Mouse (Mus musculus): Measurements from ENCODE around the gene Trim80.

Gene Trim80

DNA sequence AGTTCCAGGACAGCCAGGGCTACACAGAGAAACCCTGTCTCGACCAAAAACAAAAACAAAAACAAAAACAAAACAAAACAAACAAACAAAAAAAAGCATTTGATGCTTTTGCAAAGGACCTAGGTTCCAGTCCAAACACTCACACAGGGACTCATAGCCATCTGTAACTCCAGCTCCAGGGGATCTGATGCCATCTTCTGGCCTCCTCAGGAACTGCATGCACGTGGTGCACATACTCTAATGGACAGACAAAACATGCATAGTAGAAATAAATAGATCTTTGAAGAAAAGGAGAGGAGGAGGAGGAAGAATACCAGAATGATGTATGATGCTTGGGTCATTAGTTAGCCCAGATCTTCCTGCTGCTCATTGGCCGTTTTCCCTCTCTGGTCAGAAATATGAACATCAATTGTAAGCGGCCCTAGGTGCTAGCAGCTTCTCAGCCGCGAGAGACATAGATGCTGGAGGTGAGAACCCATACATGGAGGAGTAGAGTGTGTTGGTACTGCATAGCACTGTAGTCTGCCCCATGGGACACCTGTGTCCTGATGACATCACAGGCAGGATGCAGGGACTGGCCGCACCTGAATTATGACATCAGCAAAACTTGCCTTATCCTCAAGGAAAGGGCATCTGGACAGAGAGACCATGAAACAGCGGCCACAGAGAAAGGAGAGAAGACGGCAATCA is at the start of gene Trim80:
TSS of gene Trim80 (plus strand) at position 640 of the 690 bp plus-strand sequence.
- in situ Hi-C loops (cut with MboI, MseI) = loop anchor here (5.0 kb wide), 2 partner anchors 48 to 77 kb away; no protein-coding TSS in a partner anchor

DNA sequence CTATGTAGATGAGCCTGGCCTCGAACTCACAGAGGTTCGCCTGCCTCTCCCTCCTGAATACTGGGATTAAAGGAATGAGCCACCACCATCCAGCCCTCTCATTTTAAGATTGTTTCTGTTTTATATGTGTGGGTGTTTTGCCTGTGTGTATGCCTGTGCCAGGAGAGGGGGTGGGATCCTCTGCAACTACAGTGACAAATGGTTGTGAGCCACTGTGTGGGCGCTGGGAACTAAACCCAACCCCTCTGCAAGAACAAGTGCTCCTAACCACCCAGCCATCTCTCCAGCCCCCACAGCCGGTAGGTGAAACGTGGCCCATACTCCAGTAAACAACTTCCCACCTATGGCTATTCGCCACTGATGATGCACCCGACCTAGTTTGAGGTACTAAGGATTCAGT is 49.0 kb upstream of the Trim80 start:
- in situ Hi-C loops (cut with MboI, MseI) = loop anchor here (5.0 kb wide), 1 partner anchor 51 kb away; the partner anchor contains the start of gene Trim80

DNA sequence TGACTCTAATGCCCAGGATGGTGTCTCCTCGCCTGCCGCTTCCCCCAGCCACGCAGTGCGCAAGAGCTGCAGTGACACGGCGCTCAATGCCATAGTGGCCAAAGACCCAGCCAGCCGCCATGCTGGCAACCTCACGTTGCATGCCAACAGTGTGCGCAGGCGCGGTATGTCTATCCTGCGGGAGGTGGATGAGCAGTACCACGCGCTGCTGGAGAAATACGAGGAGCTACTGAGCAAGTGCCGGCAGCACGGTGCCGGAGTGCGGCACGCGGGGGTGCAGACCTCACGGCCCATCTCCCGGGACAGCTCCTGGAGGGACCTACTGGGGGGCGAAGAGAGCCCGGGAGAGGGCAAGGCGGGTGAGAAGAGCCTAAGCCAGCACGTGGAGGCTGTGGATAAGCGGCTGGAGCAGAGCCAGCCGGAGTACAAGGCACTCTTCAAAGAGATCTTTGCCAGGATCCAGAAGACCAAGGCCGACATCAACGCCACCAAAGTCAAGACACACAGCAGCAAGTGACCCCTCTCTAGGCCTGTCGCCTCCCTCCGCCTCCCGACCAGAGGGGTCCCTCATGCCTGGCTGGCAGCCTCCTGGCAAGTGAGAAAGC is 46.5 kb upstream of the Trim80 start:
- in situ Hi-C loops (cut with MboI, MseI) = loop anchor here (5.0 kb wide), 1 partner anchor 48 kb away; the partner anchor contains the start of gene Trim80

DNA sequence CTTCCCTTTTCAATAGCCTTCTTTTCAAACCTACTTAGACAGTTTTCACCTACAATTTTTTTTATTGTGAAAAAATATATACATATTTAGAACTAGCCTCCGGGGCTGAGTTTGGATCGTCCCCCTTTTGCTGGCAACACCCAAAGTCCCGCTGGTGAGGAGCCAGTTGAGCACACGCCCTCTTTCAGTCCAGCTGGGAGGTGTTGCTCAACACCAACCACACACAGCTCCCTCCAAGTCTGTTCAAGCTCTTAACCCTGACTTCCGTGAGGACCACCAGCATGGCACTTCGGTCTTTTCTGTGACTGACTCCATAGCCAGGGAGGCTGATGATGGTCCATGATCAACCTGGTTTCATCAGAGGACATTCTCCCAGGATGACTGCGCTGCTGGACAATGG is 42.3 kb upstream of the Trim80 start:
- in situ Hi-C loops (cut with MboI, MseI) = no loop called here

DNA sequence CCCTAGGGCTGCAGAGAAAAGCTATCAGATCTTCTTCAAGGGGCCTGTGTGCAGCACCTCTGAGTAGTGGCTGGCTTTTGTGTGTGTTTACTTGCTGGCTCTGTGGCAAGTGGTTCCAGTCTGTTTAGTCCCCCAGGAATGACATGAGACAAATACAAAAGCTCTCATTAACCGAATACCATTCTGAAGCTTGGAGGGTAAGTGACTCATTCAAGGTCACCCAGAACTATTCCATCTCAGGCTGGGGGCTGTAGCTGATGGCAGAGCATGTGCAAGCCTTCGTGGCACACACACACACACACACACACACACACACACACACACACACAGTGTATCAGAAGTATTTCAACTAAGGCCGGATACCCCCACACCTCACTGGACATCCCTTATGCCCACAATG is 40.2 kb upstream of the Trim80 start:
- in situ Hi-C loops (cut with MboI, MseI) = no loop called here

DNA sequence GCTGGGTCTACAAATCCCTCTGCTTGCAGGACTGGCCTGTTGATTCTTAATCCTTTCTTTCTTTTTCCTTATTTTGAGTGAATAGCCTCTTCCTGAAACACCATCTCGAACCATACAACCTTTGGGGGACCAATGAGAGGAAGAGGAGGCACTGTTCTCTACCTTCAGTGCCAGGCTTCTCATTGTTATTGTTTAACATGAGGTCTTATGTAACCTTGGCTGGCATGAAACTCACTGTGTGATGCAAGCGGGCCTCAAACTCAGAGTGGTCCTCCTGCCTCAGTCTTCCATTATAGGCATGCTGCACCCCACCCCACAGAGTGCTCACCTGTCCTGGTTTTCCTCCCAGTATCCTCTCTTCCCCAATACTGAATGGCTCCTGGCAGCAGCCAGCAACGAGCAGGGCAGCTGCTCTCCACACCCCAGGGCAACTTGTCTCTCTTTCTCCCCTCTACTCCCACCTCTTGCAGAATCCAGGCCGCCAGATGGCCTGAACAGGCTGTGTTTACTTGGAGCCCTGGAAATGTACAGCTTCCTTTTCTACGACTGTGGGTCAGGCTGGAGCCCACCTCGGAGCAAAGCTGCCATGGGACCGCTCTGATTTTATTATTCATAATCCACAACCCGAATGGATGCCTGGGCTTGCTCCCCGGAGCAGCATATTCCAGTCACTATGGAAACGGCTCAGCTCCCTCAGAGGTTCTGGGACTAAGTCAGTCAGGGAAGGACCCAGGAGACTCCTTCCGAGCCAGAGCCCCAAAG is 39.5 kb upstream of the Trim80 start:
- in situ Hi-C loops (cut with MboI, MseI) = no loop called here

DNA sequence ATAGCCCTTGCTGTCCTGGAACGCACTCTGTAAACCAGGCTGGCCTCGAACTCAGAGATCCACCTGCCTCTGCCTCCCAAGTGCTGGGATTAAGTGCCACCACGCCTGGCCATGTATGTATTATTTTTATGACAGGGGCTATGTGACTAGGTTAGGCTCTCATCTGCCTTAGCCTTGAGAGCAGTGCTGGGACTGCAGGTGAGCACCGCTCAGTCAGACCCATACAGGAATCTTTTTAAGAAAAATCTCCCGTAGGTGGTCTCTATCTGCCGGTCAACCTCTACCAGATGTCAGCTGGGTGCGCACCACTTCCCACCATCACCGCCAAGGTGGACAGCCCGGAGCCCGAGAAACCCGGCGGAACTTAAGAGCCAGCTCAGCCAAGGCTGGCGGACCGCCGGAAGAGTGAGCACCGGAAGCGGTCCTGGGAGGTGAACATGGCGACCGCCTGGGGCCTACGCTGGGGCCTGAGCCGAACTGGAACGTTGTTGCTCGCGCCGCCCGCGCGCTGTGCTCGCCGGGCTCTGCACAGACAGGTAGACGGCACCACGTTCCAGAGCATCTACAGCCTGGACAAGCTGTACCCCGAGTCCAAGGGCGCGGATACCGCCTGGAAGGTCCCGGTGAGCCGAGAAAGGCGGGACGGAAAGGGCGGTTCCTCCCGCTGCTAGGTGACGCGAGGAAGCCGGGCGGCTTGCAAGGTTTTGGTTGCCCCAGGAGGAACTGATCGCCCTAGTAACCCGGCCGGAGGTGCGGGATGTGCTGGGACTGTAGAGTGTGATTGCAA is 36.8 kb upstream of the Trim80 start, which contains the start of gene Mrpl58:
TSS of gene Mrpl58 (plus strand) at position 415 of the 787 bp plus-strand sequence.
- in situ Hi-C loops (cut with MboI, MseI) = no loop called here

DNA sequence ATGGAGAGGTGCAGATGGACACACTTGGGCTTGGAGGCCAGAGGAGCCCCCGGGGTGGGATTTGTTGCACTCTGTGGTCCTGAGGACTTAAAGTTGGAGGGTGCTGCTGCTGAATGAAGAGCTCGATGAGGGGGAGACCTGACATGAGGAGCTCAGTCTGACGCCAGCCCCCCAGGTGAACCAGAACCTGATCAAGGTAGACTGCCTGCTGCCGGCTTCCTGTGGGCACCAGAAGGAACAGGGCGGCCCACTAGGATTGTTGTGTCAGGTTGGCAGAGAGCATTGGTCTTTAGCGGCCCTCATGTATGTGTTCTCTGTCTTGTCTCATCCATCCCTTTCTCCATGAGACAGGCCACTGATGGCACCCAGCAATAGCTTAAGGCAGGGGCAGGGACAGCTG is 34.6 kb upstream of the Trim80 start:
- in situ Hi-C loops (cut with MboI, MseI) = no loop called here

DNA sequence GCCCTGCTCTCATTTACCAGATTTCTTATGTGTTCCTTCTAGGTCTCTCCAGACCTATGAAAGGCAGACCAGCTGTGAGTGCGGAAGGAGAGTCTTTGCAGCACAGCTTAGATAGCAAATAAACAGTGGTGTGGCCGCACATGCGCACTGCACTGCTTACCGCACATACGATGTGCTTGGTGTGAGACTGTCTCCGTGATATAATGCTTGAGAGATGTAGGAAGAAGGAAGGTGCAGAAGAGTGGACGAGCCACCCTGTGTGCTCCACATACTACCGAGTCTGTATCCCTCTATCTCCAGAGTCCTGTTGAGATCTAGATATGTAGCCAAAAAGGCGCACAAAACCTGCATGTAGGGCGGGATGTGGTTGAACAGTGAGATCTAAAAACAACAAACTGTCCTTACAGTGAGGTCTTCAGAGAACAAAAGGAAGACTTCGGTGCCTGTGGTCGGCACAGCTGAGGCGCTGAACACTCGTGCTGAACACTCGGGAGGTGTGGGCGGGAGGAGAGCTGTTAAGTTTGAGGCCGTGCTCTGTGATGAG is 33.4 kb upstream of the Trim80 start:
- in situ Hi-C loops (cut with MboI, MseI) = no loop called here

DNA sequence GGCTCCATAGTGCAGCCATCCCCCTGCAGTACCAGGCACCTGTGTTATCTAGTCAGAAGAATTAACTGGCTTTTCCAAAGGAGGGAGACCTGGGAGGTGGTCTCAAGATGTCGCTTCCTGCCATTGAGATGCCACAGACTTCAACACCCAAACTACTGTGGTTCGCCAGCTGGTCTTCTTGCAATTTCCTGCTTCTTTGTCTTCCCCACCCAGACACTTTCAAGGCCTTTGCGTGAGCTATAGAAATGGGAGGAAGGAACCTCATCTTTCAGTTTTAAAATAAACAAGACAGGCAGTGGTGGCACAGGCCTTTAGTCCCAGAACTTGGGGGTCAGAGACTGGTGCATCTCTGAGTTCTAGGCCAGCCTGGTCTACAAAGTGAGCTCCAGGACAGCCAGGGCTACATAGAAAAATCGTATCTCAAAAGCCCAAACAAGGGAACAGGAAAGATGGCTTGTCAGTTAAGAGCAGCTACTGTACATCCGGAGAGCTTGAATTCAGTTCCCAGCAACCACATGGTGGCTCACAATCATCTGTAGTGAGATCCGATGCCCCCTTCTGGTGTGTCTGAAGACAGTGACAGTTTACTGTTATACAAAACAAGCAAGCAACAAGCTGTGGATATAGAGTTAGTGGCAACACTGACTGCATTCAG is 32.0 kb upstream of the Trim80 start:
- in situ Hi-C loops (cut with MboI, MseI) = no loop called here

DNA sequence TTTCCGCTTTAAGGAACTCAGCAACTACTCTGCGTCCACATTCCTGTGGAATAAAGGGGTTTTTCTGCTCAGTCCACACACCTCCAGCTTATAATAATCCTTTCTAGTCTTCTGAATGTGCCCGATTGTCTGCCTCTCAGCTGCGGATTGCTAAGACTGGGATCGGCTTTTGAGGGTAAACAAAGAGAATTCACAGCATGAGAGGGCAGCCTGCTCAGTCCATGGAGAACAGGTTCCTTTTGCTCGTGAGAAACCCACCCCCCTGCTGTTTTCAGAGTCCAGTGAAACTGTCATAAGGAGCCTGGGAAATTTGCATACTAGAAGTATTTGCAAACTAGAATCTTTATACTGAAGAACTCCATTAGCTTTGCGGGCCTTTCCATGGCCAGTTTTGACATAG is 30.8 kb upstream of the Trim80 start:
- in situ Hi-C loops (cut with MboI, MseI) = no loop called here

DNA sequence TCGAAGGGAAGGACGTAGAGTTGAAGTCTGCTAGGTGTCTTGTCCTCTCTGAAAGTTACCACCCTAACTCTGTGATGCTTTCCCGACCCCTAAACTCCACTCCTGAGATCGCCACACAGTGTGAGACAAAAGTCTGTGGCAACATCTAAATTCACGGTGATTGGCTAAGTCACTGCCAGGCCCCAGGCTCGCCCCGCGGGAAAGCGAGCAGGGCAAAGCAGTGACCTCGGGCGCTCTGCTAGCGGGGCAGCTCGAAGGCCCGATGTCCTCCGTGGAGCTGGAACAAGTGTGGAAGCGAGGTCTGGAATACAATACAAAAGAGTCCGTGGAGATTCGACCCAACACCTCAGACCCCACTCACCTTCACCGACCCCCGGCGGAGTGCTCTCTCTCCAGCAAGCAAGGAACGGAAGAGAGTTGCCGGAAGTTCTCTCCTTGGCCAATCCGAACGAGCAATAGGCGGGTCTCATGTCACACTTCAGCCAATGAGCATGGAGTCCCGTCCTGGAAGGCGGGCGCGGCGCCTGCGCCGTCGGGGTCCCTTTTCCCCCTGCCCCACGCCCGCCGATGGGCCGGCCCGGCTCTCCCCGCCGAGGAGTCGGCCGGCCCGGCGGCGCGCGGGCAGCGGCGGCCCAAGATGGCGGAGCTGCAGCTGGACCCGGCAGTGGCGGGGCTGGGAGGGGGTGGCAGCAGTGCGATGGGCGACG is 20.7 kb upstream of the Trim80 start, which contains the start of the genes Atp5h and Kctd2:
TSS of gene Atp5h (minus strand) at position 432 of the 707 bp plus-strand sequence.
TSS of gene Kctd2 (plus strand) at position 598 of the 707 bp plus-strand sequence.
- in situ Hi-C loops (cut with MboI, MseI) = loop anchor here (10.0 kb wide), 1 partner anchor 55 kb away; the partner anchor contains the start of gene Armc7

DNA sequence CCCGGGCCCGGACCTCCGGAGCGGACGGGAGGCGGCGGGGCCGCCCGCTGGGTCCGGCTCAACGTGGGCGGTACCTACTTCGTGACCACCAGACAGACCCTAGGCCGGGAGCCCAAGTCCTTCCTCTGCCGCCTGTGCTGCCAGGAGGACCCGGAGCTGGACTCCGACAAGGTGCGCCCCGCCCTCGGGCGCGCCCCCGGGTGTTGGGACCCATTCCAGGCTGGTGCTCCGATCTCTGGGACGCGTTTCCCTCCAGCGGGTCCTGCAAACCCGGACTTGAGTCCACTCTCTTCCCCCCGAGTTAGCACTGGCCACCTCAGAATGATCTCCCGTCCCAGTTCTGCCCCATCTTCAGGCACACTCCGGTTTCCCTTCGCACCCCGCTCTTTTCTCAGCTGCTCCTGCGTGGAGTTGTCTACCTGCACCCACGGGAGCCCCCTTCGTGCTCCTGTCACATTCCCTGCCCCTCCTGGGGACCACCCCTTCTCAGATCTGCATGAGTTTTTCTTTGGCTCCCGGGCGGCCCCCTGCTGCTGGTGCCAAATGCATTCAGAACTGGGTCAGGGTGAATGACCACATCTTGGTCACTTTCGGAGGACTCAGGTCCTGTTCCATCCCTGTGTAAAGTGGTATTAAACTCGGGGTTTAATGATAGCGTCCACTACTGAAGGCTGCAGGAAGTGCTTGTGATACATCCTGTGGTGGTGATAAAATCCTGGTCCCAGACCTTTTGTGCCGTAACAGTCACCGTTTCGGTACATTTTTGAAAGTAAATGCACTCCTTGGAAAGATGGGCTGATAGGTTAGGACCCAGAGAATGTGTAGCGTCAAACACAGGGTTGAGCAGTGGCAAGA is 19.8 kb upstream of the Trim80 start:
- in situ Hi-C loops (cut with MboI, MseI) = loop anchor here (10.0 kb wide), 1 partner anchor 54 kb away; the partner anchor contains the start of gene Armc7

DNA sequence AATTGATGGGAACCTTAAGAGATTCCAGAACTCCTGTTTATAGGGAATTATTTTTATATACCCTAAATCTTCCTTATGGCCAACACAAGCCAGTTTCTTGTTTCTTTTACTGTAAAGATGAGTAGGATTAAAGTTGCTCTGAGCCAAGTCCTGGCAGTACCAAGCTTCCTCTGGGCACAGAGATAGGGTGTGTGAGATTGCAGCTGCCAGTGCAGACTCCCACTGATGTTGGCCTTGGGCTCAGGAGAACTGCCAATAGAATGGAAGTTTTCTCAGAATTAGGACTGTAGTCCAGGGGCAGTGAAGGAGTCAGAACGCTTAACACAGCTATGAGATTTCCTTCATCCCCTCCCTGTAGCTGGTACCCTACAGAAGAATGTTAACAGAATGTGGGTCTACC is 19.0 kb upstream of the Trim80 start:
- in situ Hi-C loops (cut with MboI, MseI) = loop anchor here (10.0 kb wide), 1 partner anchor 53 kb away; the partner anchor contains the start of gene Armc7

DNA sequence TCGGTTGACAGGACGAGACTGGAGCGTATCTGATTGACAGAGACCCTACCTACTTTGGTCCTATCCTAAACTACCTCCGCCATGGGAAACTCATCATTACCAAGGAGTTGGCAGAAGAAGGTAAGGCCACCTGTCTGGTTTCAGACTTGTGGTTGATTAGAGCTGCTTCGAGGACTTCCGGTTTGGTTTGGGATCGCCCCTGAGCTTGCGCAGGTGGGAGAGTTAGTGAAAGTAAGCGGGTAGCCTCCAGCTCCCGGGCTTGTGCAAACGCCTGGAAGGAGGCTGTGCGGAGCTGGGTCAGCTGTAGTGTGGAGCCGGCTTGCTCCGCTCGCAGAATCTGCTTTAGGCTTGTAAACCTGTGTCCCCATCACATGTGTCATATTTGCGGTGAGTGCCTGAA is 18.4 kb upstream of the Trim80 start:
- in situ Hi-C loops (cut with MboI, MseI) = loop anchor here (10.0 kb wide), 1 partner anchor 53 kb away; the partner anchor contains the start of gene Armc7

DNA sequence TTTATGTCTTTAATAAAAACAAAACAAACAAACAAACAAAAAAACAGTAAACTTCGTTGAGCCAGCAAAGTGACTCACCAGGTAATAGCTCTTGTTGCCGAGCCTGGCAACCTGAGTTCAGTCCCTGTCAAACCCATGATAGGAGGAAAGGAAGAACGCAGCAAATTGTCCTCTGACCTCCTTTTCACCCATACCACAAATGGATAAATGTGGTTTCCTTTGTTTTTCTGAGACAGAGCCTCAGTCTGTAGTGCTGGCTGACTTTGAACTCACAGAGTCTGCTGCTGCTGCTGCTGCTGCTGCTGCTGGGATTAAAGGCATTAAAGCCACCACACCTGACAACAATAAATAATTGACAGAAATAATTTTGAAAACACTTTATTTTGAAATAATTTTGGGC is 17.3 kb upstream of the Trim80 start:
- in situ Hi-C loops (cut with MboI, MseI) = loop anchor here (10.0 kb wide), 1 partner anchor 52 kb away; the partner anchor contains the start of gene Armc7

DNA sequence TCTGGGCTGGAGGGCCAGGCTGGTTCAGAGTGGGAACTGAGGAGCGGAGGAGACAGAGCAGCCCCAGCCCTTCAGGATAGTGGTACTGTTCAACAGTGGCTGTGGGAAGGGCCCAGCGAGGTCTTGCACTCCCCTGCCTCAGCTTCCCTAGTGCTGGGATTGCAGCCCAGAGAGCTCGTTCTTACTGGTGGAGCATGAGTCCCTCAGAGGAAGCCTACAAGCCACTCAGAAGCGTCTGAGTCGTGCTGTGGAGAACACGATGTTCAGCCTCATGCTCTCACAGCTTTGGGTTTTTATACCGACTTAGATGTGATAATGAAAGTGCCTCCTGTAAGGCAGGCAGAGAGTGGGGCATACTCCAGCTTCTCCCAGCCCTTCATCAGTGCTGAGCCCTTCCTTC is 15.7 kb upstream of the Trim80 start:
- in situ Hi-C loops (cut with MboI, MseI) = loop anchor here (10.0 kb wide), 1 partner anchor 50 kb away; the partner anchor contains the start of gene Armc7

DNA sequence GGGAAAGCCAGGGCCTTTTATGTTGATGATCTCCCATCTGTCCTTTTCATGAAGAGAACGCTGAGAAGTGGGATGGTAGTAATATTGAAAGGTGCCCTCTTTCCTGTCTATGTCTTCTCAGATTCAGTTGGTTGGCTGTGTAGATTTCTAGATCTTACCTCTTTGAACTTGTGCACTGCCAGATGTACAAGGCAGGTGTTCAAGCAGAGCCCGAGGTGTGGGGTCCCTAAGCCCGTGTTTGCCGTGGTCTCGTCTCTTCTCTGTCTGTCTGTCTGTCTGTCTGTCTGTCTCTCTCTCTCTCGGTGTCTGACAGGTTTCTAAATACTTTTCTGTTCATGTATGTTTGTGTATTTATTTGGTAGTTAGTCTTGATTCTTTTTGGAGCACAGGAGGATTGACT is 14.7 kb upstream of the Trim80 start:
- in situ Hi-C loops (cut with MboI, MseI) = loop anchor here (10.0 kb wide), 1 partner anchor 49 kb away; the partner anchor contains the start of gene Armc7

Data from T-helper 1 cell (primary cell).